Mouse (Mus musculus) retina, postnatal 1 day (tissue): ENCODE measurements around the gene Gm3005.
"Not testable (repeated sequence)": the region's sequence is repeated elsewhere in the genome, so short reads cannot be mapped to it uniquely, and the experiment has no call there.

Source experiments
- DNase-seq: peaks from one replicate; pipeline ENCODE4 v3.0.0-alpha.2; 2012

The Gm3005 gene

DNA sequence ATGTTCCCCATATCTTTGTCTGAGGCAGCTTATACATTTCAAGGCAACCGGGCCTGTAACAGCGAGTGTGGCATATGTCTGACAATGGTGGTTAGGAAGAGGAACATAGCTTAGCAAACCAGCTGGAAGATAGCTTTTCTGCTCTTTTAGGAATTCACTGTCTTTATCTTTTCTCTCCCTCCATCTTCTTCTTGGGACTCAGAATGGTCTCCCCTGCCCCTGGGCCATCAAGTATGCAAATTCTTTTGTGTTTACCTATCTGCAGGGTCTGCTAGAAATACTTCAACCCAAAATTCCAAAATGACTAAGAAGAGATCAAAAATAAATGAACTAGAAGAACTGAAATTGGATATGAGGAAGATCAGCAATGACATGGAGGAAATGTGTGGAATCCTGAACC is at the start of gene Gm3005:
TSS of gene Gm3005 (plus strand) at position 301 of the 400 bp plus-strand sequence.
- DNase-seq: not testable (repeated sequence)

DNA sequence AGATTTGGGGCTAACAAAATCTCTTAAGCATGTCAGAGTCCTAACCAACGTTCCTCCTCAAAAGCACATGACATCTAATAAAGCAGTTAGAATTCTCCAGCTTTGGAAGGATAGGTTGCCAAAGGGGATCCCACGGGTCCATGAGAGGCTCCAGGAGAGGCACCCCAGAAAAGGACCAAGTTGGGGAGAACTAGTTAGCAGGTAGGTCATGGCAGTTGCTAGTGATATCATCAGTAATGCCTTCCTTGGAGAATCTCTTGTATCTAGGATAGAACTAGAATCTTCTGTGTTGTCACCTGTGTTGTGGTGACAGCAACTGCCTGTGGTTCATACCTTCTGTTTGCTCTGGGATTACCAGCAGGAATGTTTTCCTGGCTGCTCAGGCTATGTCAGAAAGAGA is 33.1 kb upstream of the Gm3005 start, which contains the start of gene Gm10413:
TSS of gene Gm10413 (plus strand) at position 301 of the 400 bp plus-strand sequence.
- not testable (repeated sequence) for DNase-seq

- DNase-seq: not testable (repeated sequence)
Observed at GRCm38 (mm10) chr14:3412314-3412713, 15.6 kb upstream of the Gm3005 start, which contains the start of gene Gm10409. Gene Gm10409 (plus strand): TSS chr14:3412614.

GRCm38 (mm10) chr14:3449079-3449478 is 21.2 kb downstream of the Gm3005 start, which contains the start of gene Gm10408:
Gene Gm10408 (plus strand): TSS chr14:3449379.
- not testable (repeated sequence) for DNase-seq

DNA sequence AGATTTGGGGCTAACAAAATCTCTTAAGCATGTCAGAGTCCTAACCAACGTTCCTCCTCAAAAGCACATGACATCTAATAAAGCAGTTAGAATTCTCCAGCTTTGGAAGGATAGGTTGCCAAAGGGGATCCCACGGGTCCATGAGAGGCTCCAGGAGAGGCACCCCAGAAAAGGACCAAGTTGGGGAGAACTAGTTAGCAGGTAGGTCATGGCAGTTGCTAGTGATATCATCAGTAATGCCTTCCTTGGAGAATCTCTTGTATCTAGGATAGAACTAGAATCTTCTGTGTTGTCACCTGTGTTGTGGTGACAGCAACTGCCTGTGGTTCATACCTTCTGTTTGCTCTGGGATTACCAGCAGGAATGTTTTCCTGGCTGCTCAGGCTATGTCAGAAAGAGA is 206.3 kb downstream of the Gm3005 start, which contains the start of gene Gm3012:
TSS of gene Gm3012 (plus strand) at position 301 of the 400 bp plus-strand sequence.
- DNase-seq: not testable (repeated sequence)
